Mouse (Mus musculus) forebrain, embryonic 15.5 days (tissue): ENCODE measurements around the gene Slc35b1. TPM values are rescaled to one million over a fixed set of nuclear protein-coding genes. Genes with fewer than 3 reads are reported as not detected.

ENCODE experiments used
- ATAC-seq: fragments of 200-750 bp; cut with Nextera tagmentation; replicated peaks from 2 replicates; pipeline ENCODE4 v1.8.0; 2017; ENCODE audit warnings: mild to moderate bottlenecking, moderate TSS enrichment, moderate library complexity
- H3K27ac ChIP-seq: fragments of 300-500 bp; sonication (generic); replicated peaks from 2 replicates; pipeline ENCODE4 v1.5.1; 2015; ENCODE audit warnings: mild to moderate bottlenecking, inconsistent platforms
- H3K27me3 ChIP-seq: fragments of 300-500 bp; sonication (generic); 2 replicates; pipeline ENCODE4 v1.6.1; 2015; ENCODE audit warnings: inconsistent platforms
- H3K36me3 ChIP-seq: fragments of 300-500 bp; sonication (generic); 2 replicates; pipeline ENCODE4 v1.6.1; 2015; ENCODE audit warnings: mild to moderate bottlenecking, inconsistent platforms
- H3K4me1 ChIP-seq: fragments of 300-500 bp; sonication (generic); 2 replicates; pipeline ENCODE4 v1.6.1; 2015; ENCODE audit warnings: inconsistent platforms
- H3K4me2 ChIP-seq: fragments of 300-500 bp; sonication (generic); replicated peaks from 2 replicates; pipeline ENCODE4 v1.6.1; 2015; ENCODE audit warnings: mild to moderate bottlenecking, inconsistent platforms
- H3K4me3 ChIP-seq: fragments of 300-500 bp; sonication (generic); 2 replicates; pipeline ENCODE4 v1.5.1; 2015; ENCODE audit warnings: mild to moderate bottlenecking, inconsistent platforms
- H3K9ac ChIP-seq: fragments of 300-500 bp; sonication (generic); replicated peaks from 2 replicates; pipeline ENCODE4 v1.6.1; 2015; ENCODE audit warnings: mild to moderate bottlenecking, inconsistent platforms
- H3K9me3 ChIP-seq: fragments of 300-500 bp; sonication (generic); 2 replicates; pipeline ENCODE4 v1.6.1; 2016; ENCODE audit warnings: inconsistent platforms
- WGBS: fragments of 180-500 bp; shearing (Covaris S2); methylation state at CpG from one replicate; pipeline ENCODE4 v1.1.7; 2015; ENCODE audit warnings: mixed read lengths; 5-methylcytosine and 5-hydroxymethylcytosine counted together
- polyA plus RNA-seq: library from polyadenylated mRNA; unstranded; fragments of >200 nt; fragmentation: Nextera tagmentation; extraction: Ambion mirVana; gene quantifications from 2 replicates; pipeline ENCODE4 v1.2.1, GENCODE M21; 2015

Slc35b1 gene
- polyA plus RNA-seq, 1 experiment from 2014 or later = 150 TPM

DNA sequence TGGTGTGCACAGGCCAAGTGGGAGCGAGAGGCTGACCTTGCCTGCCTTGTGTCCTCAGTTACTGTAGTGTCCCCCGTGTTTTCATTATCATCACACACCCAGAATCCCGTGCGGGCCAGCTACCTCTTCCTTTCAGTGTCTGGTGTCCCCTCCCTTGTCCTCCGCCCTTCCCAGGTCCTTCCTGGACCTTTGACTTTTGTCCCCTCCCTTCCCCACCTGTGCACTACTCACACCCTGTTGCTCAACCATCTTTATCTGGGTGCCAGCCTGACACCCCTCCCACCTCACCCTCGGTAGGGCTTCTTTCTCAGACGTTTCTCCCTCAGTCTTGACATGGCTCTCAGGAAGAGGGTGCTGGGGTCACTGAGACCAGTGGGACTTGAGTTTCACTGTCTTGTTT is 2.9 kb downstream of the Slc35b1 start:
- Histone ChIP-seq H3K27me3 (no peaks in the 10 kb centered on the region), H3K4me2 (no peak overlapping the region), H3K9me3 (no peaks in the 10 kb centered on the region), H3K9ac (no peak overlapping the region), H3K4me3 (no peak overlapping the region), H3K36me3 (peaks cover 37% of the 10 kb centered on the region), H3K4me1 (peaks cover 30% of the 10 kb centered on the region), H3K27ac (no peak overlapping the region)
- WGBS = 95% methylated on average over 7 of the region's 7 CpGs
- no peak for ATAC-seq

DNA sequence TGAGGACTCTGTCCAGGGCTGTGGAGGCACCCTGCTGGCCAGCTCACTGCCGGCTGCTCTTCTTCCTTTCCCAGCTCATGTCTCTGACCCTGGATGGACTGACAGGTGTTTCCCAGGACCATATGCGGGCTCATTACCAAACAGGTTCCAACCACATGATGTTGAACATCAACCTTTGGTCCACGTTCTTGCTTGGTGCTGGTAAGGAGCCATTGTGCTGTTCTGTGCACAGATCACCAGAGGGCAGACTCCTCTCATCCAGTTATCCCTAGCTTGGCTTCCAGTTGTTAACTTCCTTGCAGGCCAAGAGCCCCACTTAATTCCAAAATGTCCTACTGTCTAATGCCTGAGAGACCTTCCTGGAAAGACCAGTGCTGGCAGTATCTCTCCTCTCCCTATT is 4.5 kb downstream of the Slc35b1 start:
- 74% methylated on average over 3 of the region's 3 CpGs for WGBS
- Histone ChIP-seq H3K27me3 (no peaks in the 10 kb centered on the region), H3K4me3 (no peak overlapping the region), H3K9ac (no peak overlapping the region), H3K27ac (no peak overlapping the region), H3K4me2 (no peak overlapping the region), H3K4me1 (peaks cover 40% of the 10 kb centered on the region), H3K9me3 (no peaks in the 10 kb centered on the region), H3K36me3 (peaks cover 37% of the 10 kb centered on the region)
- ATAC-seq = no peak

DNA sequence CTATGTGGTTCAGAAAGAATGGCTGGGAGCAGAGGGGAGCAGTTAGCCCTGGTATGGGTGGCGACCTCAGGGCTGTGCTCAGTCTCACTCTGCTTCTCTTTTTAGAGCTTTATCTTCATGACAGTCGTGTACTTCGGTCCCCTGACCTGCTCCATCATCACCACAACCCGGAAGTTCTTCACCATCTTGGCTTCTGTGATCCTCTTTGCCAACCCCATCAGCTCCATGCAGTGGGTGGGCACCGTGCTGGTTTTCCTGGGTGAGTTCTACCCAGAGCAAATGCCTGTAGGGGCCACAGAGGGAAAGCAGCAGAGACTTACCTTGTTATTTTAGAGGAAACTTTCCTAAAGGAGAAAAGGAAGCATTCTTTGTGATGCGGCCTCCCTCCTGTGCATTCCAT is 5.9 kb downstream of the Slc35b1 start:
- no peaks in the 10 kb centered on the region for H3K9me3 ChIP-seq
- H3K4me3 ChIP-seq = no peak overlapping the region
- H3K36me3 ChIP-seq = peaks cover 37% of the 10 kb centered on the region
- H3K4me1 ChIP-seq = peaks cover 36% of the 10 kb centered on the region
- no peak overlapping the region; the same call in 1 of the 2 replicates for H3K27ac ChIP-seq
- H3K9ac ChIP-seq = no peak overlapping the region
- 91% methylated on average over 6 of the region's 6 CpGs for WGBS
- no peak overlapping the region for H3K4me2 ChIP-seq
- H3K27me3 ChIP-seq = no peaks in the 10 kb centered on the region
- ATAC-seq = no peak

DNA sequence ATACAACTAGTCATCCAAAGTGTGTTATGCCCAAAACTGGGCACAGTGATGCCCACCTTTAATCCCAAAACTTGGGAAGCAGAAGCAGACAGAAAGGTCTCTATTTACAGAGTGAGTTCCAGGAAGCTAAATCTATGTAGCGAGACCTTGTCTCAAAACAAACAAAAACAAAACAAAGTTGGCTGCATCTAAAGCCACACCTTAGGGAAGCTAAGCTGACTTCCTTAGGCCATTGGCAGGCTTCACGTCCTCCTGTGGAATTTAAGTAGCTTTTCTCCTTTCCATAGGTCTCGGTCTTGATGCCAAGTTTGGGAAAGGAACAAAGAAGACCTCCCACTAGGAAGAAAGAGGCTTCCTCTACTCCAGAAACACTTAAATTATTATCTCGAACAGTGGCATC is 6.7 kb downstream of the Slc35b1 start:
- H3K4me1 ChIP-seq = peaks cover 28% of the 10 kb centered on the region
- WGBS = 60% methylated on average over 4 of the region's 4 CpGs
- no peak for ATAC-seq
- H3K4me3 ChIP-seq = no peak overlapping the region
- no peaks in the 10 kb centered on the region for H3K9me3 ChIP-seq
- peaks cover 37% of the 10 kb centered on the region for H3K36me3 ChIP-seq
- H3K4me2 ChIP-seq = no peak overlapping the region
- H3K27ac ChIP-seq = peak overlapping the region; percentile 80
- no peaks in the 10 kb centered on the region for H3K27me3 ChIP-seq
- no peak overlapping the region for H3K9ac ChIP-seq

DNA sequence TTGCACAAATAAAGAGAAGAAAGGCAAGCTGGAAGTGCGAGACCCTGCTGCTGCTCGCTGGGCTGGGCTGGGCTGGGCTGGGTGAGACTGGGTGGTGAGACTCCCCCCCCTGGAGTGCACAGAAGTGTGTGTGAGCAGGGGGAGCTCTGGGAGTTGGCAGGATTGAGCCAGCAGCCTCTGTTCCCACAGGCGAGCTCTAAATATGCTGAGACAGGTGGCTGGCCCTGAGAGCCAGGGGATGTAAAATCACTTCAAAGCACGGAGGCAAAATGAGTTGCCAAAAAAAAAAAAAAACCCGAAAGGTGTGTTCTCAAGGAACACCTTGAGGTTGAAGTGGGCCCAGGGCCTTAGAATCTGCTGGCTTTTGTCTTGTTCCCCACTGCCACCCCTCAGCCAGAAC is 7.3 kb downstream of the Slc35b1 start:
- no peaks in the 10 kb centered on the region for H3K27me3 ChIP-seq
- WGBS = 44% methylated on average over 5 of the region's 5 CpGs
- H3K4me3 ChIP-seq = no peak overlapping the region
- H3K9ac ChIP-seq = no peak overlapping the region
- ATAC-seq = peak; percentile 65; the same call in 1 of the 2 replicates
- no peak overlapping the region for H3K4me2 ChIP-seq
- peak overlapping the region; percentile 80 for H3K27ac ChIP-seq
- H3K36me3 ChIP-seq = peaks cover 33% of the 10 kb centered on the region
- no peaks in the 10 kb centered on the region for H3K9me3 ChIP-seq
- H3K4me1 ChIP-seq = peaks cover 23% of the 10 kb centered on the region

DNA sequence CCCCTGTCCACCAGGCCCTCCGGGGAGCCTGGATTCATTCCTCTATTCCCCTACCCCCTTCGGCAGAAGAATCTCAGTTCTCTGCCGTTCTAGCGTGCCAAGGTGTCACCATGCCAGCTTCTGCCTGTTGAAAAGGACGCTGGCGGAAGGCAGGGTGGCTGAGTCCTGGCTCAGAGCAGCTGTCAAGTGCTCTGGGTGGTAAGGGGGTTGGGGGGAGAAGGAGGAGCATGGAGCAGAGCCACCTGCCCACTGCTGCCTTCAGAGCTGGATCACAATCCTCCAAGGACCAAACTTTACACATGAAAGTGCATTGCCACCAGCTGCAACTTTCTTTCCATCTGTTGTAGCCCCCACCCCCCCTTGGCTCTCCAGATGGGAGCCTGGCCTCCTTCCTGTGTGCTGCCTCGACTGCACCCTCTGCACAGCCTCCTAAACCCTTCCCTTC is 7.8 kb downstream of the Slc35b1 start:
- no peak overlapping the region for H3K4me2 ChIP-seq
- peaks cover 32% of the 10 kb centered on the region for H3K36me3 ChIP-seq
- peak; percentile 82 for ATAC-seq
- H3K4me1 ChIP-seq = peaks cover 20% of the 10 kb centered on the region
- H3K4me3 ChIP-seq = no peak overlapping the region
- H3K9ac ChIP-seq = no peak overlapping the region
- peak overlapping the region; percentile 80 for H3K27ac ChIP-seq
- WGBS = 53% methylated on average over 7 of the region's 7 CpGs
- H3K27me3 ChIP-seq = no peaks in the 10 kb centered on the region
- no peaks in the 10 kb centered on the region for H3K9me3 ChIP-seq

DNA sequence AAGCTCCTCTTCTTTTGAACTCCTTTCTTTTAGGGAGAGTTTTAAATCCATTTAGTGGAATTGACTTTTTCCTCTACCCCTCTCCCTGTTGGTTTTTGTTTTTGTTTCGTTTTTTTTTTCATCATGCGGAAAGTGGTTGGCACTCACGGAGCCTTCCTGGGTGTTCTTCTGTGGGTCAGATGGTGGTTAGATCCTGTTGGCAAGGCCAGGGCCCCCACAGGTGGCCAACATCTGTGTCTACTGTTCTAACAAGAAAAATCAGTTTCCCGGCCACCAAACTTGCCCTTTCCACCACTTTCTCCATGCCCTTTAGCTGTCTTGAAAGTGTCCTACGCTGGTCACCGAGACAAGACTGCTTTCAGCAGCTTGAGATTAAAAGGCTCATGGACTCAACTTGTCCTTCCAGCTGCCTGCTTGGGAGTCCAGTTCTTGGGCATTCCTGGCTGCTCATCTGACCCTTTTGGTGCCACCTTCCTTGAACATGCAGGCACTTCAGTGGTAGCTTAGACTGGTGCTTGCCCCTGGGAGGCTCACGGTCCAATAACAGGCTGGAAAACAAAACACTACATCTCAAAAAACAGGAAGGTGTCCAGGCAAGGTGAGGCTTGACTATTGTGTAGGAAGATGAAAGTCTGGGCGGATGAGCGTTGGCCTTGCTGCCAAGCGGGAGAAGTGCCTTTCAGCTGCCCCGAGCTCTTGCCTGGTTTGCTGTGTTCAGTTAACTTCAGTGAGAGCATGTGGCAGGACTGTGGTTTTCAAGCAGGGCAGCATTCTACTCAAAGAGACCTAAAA is 8.4 kb downstream of the Slc35b1 start:
- Histone ChIP-seq H3K4me1 (peaks cover 24% of the 10 kb centered on the region), H3K4me3 (no peak overlapping the region), H3K4me2 (no peak overlapping the region), H3K9me3 (no peaks in the 10 kb centered on the region), H3K36me3 (peaks cover 26% of the 10 kb centered on the region), H3K27me3 (no peaks in the 10 kb centered on the region), H3K9ac (no peak overlapping the region), H3K27ac (peak overlapping the region; percentile 80)
- ATAC-seq = no peak
- 77% methylated on average over 11 of the region's 11 CpGs for WGBS

DNA sequence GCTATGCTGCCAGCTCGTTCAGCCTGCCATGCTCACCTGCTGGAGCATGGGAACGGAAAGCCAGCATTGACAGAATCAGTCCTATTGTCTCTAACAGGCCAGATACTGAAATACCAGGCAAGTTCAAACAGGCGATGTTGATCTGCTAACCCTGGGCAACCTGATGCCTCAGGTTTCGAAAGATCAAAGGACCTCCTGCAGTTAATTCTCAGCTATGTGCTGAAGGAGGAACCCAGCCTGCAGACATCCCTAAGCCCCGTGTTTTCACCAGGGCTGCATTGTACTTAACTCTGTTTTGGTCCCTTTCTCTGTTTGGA is 9.0 kb downstream of the Slc35b1 start:
- no peak for ATAC-seq
- Histone ChIP-seq H3K9ac (no peak overlapping the region), H3K36me3 (peaks cover 20% of the 10 kb centered on the region), H3K9me3 (no peaks in the 10 kb centered on the region), H3K27ac (peak overlapping the region; percentile 80; the same call in 1 of the 2 replicates), H3K4me1 (peaks cover 30% of the 10 kb centered on the region), H3K4me2 (no peak overlapping the region), H3K4me3 (no peak overlapping the region), H3K27me3 (no peaks in the 10 kb centered on the region)
- 34% methylated on average over 5 of the region's 5 CpGs for WGBS

DNA sequence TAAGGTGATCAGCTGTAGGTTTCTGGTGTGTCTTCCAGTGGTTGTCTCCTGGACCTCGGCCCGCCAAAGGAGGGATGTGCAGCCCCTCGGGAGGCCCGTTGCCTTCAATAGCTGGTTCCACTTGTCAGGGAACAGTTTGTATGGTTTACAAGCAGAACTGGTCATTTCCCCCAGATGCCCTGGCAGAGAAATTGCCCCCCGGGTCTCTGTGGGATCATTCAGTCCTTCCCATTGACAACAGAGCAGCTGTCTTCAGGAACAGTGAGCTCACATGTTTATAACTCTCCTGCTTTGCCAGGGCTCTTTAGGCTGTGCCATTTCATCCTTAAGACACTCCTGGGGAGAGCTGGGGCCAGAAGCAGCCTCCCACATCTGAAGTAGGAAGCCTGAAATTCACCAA is 9.6 kb downstream of the Slc35b1 start:
- WGBS = 63% methylated on average over 5 of the region's 5 CpGs
- H3K4me2 ChIP-seq = no peak overlapping the region
- no peaks in the 10 kb centered on the region for H3K9me3 ChIP-seq
- ATAC-seq = no peak
- no peaks in the 10 kb centered on the region for H3K27me3 ChIP-seq
- H3K36me3 ChIP-seq = peaks cover 15% of the 10 kb centered on the region
- no peak overlapping the region; the same call in 1 of the 2 replicates for H3K27ac ChIP-seq
- no peak overlapping the region for H3K4me3 ChIP-seq
- peaks cover 35% of the 10 kb centered on the region for H3K4me1 ChIP-seq
- H3K9ac ChIP-seq = no peak overlapping the region

DNA sequence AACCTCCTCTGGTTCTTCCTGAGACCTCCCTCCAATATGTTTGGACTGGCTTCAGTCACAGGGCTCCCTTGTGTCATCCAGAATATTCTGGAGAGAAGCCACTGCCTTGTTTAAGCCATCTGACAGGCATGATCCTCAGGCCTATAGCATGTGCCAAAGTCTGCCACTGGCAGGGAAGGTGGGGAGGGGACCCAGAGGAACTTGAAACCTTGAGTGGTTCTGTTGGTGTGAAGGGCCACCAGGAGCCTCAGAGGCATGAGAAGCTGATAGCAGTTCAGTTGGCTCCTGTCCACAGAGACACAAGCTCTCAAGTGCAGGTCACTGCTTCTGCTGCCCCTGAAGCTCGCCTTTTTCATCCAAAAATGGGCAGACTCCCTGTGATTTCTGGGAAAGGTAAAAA is 12.1 kb downstream of the Slc35b1 start:
- no peak overlapping the region for H3K4me2 ChIP-seq
- 69% methylated on average over 1 of the region's 1 CpGs for WGBS
- H3K27me3 ChIP-seq = no peaks in the 10 kb centered on the region
- H3K27ac ChIP-seq = no peak overlapping the region
- no peak for ATAC-seq
- no peak overlapping the region for H3K9ac ChIP-seq
- no peaks in the 10 kb centered on the region for H3K9me3 ChIP-seq
- peaks cover 43% of the 10 kb centered on the region for H3K4me1 ChIP-seq
- no peak overlapping the region for H3K4me3 ChIP-seq
- no peaks in the 10 kb centered on the region for H3K36me3 ChIP-seq

DNA sequence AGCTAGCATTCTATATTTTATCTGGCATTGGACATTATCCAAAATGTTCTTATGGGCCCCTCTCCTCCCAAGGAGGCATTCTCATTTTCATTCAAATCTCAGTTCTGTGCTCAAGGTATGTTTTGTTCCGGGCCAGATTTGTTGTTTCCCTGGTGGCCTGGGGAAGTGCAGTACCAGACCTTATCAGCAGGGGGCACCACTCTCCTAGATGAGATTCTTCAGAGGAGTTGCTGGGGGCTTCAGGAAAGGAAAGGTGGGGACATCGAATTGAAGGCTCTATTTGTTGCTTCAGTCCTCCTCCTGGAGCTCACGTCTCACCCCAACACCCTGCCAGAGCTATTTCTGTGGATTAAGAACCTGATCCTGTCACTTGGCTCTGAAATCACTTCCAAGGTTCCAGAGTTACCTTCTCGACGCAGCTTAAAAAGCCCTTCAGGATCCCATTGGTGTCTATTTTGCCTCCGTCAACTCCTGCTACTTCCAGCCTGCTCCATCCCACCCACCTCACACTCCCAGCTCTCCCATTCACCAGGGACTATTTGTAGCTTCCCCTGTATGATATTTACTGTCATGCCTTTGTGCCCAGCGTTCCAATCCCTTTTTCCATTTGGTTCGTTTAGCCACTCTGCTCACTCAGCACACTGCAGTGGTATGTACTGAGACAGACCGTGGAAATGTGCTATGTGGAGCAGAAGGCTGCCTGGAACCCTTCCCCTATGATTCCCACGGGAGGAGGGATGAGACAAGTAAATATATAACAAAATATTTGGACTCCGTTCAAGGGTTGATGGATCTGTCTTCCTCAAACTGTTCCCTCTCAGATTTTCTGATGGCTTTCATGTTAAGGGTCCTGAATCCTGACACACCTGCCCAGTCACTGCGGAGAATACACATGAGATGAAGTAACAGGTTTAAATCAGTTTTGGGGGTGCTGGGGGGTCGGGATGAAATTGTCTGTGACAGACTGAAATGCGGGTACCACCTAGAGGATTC is 13.6 kb downstream of the Slc35b1 start:
- H3K36me3 ChIP-seq = no peaks in the 10 kb centered on the region
- no peaks in the 10 kb centered on the region for H3K9me3 ChIP-seq
- WGBS = 45% methylated on average over 14 of the region's 14 CpGs
- H3K27ac ChIP-seq = peak overlapping the region; percentile 34
- H3K9ac ChIP-seq = no peak overlapping the region
- no peak overlapping the region for H3K4me2 ChIP-seq
- no peaks in the 10 kb centered on the region for H3K27me3 ChIP-seq
- ATAC-seq = no peak
- H3K4me3 ChIP-seq = no peak overlapping the region
- H3K4me1 ChIP-seq = peaks cover 37% of the 10 kb centered on the region

DNA sequence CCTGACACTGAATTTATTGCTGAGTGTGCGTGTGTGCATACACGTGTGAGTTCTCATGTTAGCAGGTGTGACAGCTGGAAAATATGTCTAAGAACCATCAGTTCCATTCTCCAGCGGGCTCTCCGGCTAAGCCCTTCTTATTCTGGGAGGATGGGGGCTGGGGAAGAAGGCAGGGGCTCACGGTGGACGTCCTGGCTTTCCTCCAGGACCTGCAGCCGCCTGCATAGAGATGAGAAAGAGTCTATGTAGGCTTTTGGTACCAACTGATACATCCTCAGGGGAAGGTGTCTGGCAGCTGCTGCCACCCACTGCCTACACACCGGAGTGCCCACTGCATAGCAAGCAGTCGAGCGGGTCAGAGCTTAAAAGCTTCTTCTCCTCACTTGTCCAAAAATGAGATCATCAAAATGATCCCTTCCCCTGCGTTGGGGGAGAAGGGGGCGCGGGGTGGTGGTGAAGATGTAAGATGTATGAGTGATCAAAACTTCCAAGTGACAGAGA is 15.1 kb downstream of the Slc35b1 start:
- ATAC-seq = no peak
- 55% methylated on average over 13 of the region's 13 CpGs for WGBS
- no peaks in the 10 kb centered on the region for H3K9me3 ChIP-seq
- 0 out of 2 replicates have a peak overlapping the region, but pooled peaks have one; percentile 2 for H3K27ac ChIP-seq
- no peaks in the 10 kb centered on the region for H3K36me3 ChIP-seq
- H3K4me3 ChIP-seq = no peak overlapping the region
- no peak overlapping the region for H3K4me2 ChIP-seq
- peaks cover 34% of the 10 kb centered on the region for H3K4me1 ChIP-seq
- no peak overlapping the region for H3K9ac ChIP-seq
- H3K27me3 ChIP-seq = no peaks in the 10 kb centered on the region
